Mouse (Mus musculus) lung, postnatal 0 days (tissue): ENCODE results near the gene Veph1.

Experiments
- CTCF ChIP-seq: IDR thresholded peaks from 2 replicates; pipeline ENCODE4 v1.5.1; 2016; ENCODE audit warnings: antibody characterized with exemption, mild to moderate bottlenecking
- EP300 ChIP-seq: IDR thresholded peaks from 2 replicates; pipeline ENCODE4 v1.6.1; 2016; ENCODE audit warnings: antibody characterized with exemption, mild to moderate bottlenecking, control low read depth

DNA sequence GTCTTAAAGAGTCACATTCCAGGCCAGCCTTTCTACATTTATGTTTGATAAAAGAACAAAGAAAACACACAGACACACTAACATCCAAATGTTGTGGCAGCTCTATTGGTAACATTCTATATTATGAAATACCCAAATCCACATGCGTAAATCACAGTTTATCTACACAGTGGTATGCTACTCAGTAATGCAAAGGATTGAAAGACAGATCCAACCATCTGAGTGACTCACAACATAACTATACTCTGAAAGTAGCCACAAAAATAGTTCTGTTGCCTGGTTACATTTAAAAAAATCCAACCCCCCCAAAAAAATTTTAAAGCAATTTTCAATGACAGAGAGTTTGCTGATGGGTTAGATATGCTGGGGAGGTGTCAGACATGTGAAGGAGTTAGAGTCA lies 12.9 kb upstream of the Veph1 start:
- TF ChIP-seq CTCF (no peak), EP300 (no peak)
